Mouse (Mus musculus) heart, embryonic 11.5 days (tissue): ENCODE measurements around the gene Mcat. TPM values are rescaled to one million over a fixed set of nuclear protein-coding genes. Genes with fewer than 3 reads are reported as not detected.
A peak's percentile ranks its signal among the peaks of the same experiment; 100 is the strongest.

Source experiments
- ATAC-seq: fragments of 200-750 bp; cut with Nextera tagmentation; replicated peaks from 2 replicates; pipeline ENCODE4 v1.8.0; 2017; ENCODE audit warnings: moderate library complexity; ENCODE audit not compliant: insufficient number of reproducible peaks, low FRiP score, low TSS enrichment
- H3K27ac ChIP-seq: fragments of 300-500 bp; sonication (generic); 2 replicates; pipeline ENCODE4 v1.5.1; 2014; ENCODE audit warnings: mild to moderate bottlenecking, low read depth, low read length
- H3K27me3 ChIP-seq: fragments of 300-500 bp; sonication (generic); 2 replicates; pipeline ENCODE4 v1.6.1; 2014; ENCODE audit warnings: mild to moderate bottlenecking, low read length, mixed read lengths; ENCODE audit not compliant: control insufficient read depth, insufficient read depth
- H3K36me3 ChIP-seq: fragments of 300-500 bp; sonication (generic); 2 replicates; pipeline ENCODE4 v1.6.1; 2014; ENCODE audit warnings: mild to moderate bottlenecking, low read length, moderate library complexity, mixed read lengths; ENCODE audit not compliant: control insufficient read depth, insufficient read depth
- H3K4me1 ChIP-seq: fragments of 300-500 bp; sonication (generic); 2 replicates; pipeline ENCODE4 v1.6.1; 2014; ENCODE audit warnings: low read length; ENCODE audit not compliant: control insufficient read depth, insufficient read depth
- H3K4me2 ChIP-seq: fragments of 300-500 bp; sonication (generic); 2 replicates; pipeline ENCODE4 v1.6.1; 2014; ENCODE audit warnings: mild to moderate bottlenecking, moderate library complexity
- H3K4me3 ChIP-seq: fragments of 300-500 bp; sonication (generic); 2 replicates; pipeline ENCODE4 v1.5.1; 2014; ENCODE audit warnings: low read depth, low read length
- H3K9ac ChIP-seq: fragments of 300-500 bp; sonication (generic); 2 replicates; pipeline ENCODE4 v1.6.1; 2014; ENCODE audit warnings: mild to moderate bottlenecking, low read depth, low read length, moderate library complexity
- H3K9me3 ChIP-seq: fragments of 300-500 bp; sonication (generic); replicated peaks from 2 replicates; pipeline ENCODE4 v1.6.1; 2016; ENCODE audit warnings: low read length; ENCODE audit not compliant: control insufficient read depth
- WGBS: fragments of 180-500 bp; shearing (Covaris S2); extraction: QIAGEN DNeasy Blood & Tissue Kit; methylation state at CpG from one replicate; pipeline ENCODE4 v1.1.7; 2014; ENCODE audit not compliant: insufficient replicate concordance; 5-methylcytosine and 5-hydroxymethylcytosine counted together
- polyA plus RNA-seq: library from polyadenylated mRNA; unstranded; fragments of >200 nt; fragmentation: Nextera tagmentation; extraction: Ambion mirVana; gene quantifications from 2 replicates; pipeline ENCODE4 v1.2.1, GENCODE M21; 2014

Mcat gene
- polyA plus RNA-seq, 1 experiment from 2014 or later: 28.3 TPM

DNA sequence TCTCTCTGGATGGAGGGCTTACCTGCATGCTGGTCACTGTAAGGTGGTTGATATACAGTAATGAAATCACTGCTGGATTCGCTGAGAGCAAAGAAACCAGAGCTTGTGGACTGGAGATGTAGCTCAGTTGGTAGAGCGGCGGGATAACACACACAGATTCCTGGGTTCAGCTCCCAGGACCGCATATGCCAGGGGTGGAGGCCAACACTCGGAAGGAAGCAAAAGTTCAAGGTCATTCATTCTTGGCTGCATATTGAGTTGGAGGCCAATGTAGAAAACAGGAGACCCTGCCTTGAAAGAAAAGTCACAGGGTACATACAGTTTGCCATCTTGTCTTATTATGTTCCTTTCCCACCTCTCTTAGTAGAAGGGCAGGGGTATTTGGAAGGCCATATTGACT lies 33.8 kb downstream of the Mcat start:
- Histone ChIP-seq H3K27me3 (peaks cover 6% of the 10 kb centered on the region; the same call in 1 of the 2 replicates), H3K36me3 (0 out of 2 replicates have a peak, but pooled peaks cover 3% of the 10 kb centered on the region), H3K4me2 (peak overlapping the region; percentile 89), H3K27ac (no peak overlapping the region), H3K9me3 (no peaks in the 10 kb centered on the region), H3K9ac (no peak overlapping the region), H3K4me3 (no peak overlapping the region), H3K4me1 (peaks cover 54% of the 10 kb centered on the region)
- WGBS: 78% methylated on average over 5 of the region's 5 CpGs
- ATAC-seq: no peak

GRCm38 (mm10) chr15:83528892-83529291 lies 34.7 kb downstream of the Mcat start:
- Histone ChIP-seq H3K27me3 (peaks cover 6% of the 10 kb centered on the region; the same call in 1 of the 2 replicates), H3K9me3 (no peaks in the 10 kb centered on the region), H3K4me3 (no peak overlapping the region), H3K9ac (no peak overlapping the region), H3K36me3 (0 out of 2 replicates have a peak, but pooled peaks cover 3% of the 10 kb centered on the region), H3K4me2 (peak overlapping the region; percentile 89), H3K4me1 (peaks cover 59% of the 10 kb centered on the region), H3K27ac (no peak overlapping the region)
- 47% methylated on average over 4 of the region's 4 CpGs for WGBS
- ATAC-seq: no peak

GRCm38 (mm10) chr15:83527747-83528146 lies 35.8 kb downstream of the Mcat start:
- Histone ChIP-seq H3K4me1 (peaks cover 65% of the 10 kb centered on the region), H3K4me3 (peak overlapping the region; percentile 68), H3K4me2 (peak overlapping the region; percentile 89), H3K27ac (no peak overlapping the region), H3K27me3 (peaks cover 6% of the 10 kb centered on the region; the same call in 1 of the 2 replicates), H3K9me3 (no peaks in the 10 kb centered on the region), H3K36me3 (0 out of 2 replicates have a peak, but pooled peaks cover 3% of the 10 kb centered on the region), H3K9ac (peak overlapping the region; percentile 72)
- ATAC-seq: no peak
- WGBS: 49% methylated on average over 2 of the region's 2 CpGs

DNA sequence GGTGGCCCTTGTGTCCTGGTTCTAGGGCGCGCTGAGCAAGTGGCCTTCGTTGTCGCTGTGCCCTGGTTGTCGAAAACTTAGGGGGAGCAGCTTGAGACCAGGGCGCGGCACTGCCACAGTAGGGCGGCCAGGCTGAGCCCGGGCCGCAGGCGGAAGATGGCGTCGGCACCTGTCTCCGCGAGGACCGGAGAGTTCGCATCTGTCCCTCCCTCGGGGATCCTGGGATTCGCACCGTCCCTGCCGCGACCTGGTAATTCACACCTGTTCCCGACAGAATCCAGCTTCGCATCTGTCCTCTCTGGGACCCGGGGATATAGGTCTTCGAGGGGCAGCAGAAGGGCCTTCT lies 36.5 kb downstream of the Mcat start:
- no peak for ATAC-seq
- Histone ChIP-seq H3K36me3 (0 out of 2 replicates have a peak, but pooled peaks cover 2% of the 10 kb centered on the region), H3K4me3 (peak overlapping the region; percentile 68), H3K27me3 (peaks cover 6% of the 10 kb centered on the region; the same call in 1 of the 2 replicates), H3K4me2 (peak overlapping the region; percentile 89), H3K4me1 (peaks cover 72% of the 10 kb centered on the region), H3K27ac (no peak overlapping the region), H3K9me3 (no peaks in the 10 kb centered on the region), H3K9ac (peak overlapping the region; percentile 72)
- 2% methylated on average over 26 of the region's 26 CpGs for WGBS

DNA sequence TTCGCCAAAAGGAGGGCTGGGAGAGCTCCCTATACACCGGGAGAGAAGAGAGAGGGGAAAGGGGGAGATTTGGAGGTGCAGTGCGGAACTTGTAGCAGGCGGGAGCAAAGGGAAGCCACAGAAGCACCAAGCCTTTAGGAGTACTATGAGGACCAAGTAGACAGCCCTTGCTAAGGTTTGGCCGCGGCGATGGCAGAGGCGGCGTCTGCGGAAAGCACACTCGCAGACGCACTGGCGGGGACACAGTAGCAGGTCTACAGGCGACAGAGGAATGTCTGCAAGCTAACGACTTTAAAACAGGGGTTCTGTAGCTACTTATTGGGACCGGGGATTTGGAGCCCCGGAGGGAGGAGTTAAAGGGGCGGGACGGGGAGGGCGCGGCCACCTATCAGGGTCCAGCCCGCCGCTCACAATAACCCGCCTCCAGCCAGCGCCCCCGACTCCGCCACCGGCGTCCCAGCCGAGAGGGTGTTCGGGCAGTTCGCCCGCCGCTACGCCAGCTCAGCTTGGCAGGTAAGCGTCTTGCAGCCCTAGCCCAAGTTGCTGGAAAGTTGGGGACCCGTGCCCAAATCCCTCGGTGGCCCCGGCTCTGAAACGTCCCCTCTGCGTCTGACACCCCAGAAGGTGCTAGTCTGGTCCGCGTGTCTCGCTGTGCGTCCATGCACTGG lies 37.0 kb downstream of the Mcat start, which contains the start of gene Bik:
TSS of gene Bik (plus strand) at position 439 of the 668 bp plus-strand sequence.
- Histone ChIP-seq H3K27ac (peak within 1 kb of the TSS; percentile 97; the same call in 1 of the 2 replicates), H3K9ac (peak within 1 kb of the TSS; percentile 72), H3K4me2 (peak within 1 kb of the TSS; percentile 89), H3K36me3 (no peaks in the 10 kb centered on the region), H3K4me3 (peak within 1 kb of the TSS; percentile 68), H3K4me1 (peaks cover 76% of the 10 kb centered on the region), H3K9me3 (no peaks in the 10 kb centered on the region), H3K27me3 (peaks cover 6% of the 10 kb centered on the region; the same call in 1 of the 2 replicates)
- WGBS: under 1% methylated on average over 45 of the region's 45 CpGs
- ATAC-seq: peak; percentile 53; the same call in 1 of the 2 replicates

DNA sequence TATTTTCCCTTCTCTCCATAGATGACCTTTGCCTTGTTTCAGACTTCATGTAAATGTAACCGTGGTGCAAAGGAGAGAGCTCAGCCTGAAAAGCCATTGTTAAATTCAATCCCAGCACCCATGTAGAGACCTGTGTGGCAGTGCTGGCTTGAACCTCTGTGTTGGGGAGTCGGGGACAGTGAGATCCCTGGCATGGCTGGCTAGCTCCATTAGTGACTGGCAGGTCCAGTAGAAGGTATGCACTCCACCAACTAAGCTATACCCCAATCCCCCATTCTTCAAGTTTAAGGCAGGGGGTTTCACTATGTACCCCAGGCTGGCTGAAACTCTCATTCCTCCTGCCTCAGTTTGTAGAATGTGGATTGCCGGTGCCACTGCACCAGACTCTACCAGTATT lies 39.3 kb downstream of the Mcat start:
- Histone ChIP-seq H3K4me2 (peak overlapping the region; percentile 89), H3K36me3 (no peaks in the 10 kb centered on the region), H3K27me3 (peaks cover 6% of the 10 kb centered on the region; the same call in 1 of the 2 replicates), H3K4me1 (peaks cover 67% of the 10 kb centered on the region), H3K4me3 (peak overlapping the region; percentile 21; the same call in 1 of the 2 replicates), H3K9me3 (no peaks in the 10 kb centered on the region), H3K9ac (peak overlapping the region; percentile 47), H3K27ac (peak overlapping the region; percentile 97)
- 70% methylated on average over 3 of the region's 3 CpGs for WGBS
- no peak for ATAC-seq

DNA sequence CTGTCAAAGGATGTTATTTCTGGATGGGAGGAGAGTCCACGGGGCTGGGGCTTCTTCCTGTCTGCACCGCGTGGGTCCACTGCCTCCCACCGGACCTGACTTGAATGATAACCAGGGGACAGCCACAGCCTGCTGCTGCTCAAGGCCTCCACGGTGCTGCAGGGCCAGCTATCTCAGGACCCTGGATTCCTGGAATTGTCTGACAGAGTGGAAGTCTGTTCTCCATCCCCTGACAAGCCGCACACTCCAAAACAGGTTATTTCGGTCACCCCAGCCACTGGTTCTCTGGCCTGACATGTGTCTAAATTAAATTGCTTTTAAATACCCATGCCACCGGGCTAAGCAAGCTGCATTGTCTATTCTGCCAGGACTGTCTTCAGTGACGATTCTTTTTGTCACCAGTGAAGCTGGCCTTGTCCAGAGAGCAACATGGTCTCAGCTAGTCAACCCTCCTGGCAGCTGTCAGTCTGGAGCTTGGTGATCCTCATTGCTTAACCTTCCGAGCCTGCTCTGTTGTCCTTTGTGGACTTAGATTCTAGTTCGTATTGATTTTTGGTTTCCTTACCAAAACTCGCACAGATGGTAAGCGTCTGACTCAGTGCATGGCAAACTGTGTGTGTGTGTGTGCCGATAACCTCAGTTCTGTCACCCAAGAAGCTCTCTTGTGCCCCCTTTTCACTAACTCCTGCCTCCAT lies 39.8 kb downstream of the Mcat start:
- Histone ChIP-seq H3K9me3 (no peaks in the 10 kb centered on the region), H3K4me1 (peaks cover 62% of the 10 kb centered on the region), H3K9ac (peak overlapping the region; percentile 59), H3K4me2 (peak overlapping the region; percentile 89), H3K27ac (peak overlapping the region; percentile 97), H3K36me3 (no peaks in the 10 kb centered on the region), H3K4me3 (peak overlapping the region; percentile 21), H3K27me3 (peaks cover 6% of the 10 kb centered on the region; the same call in 1 of the 2 replicates)
- peak; percentile 83 for ATAC-seq
- 22% methylated on average over 14 of the region's 14 CpGs for WGBS

- peaks cover 6% of the 10 kb centered on the region; the same call in 1 of the 2 replicates for H3K27me3 ChIP-seq
- 9% methylated on average over 7 of the region's 7 CpGs for WGBS
Observed at GRCm38 (mm10) chr15:83523196-83523595, 40.4 kb downstream of the Mcat start.

More at GRCm38 (mm10) chr15:83523196-83523595, 40.4 kb downstream of the Mcat start:
- ATAC-seq: peak; percentile 66
- Histone ChIP-seq H3K36me3 (no peaks in the 10 kb centered on the region), H3K9ac (peak overlapping the region; percentile 59), H3K4me2 (peak overlapping the region; percentile 89), H3K27ac (peak overlapping the region; percentile 97), H3K4me1 (peaks cover 64% of the 10 kb centered on the region), H3K9me3 (no peaks in the 10 kb centered on the region), H3K4me3 (0 out of 2 replicates have a peak overlapping the region, but pooled peaks have one; percentile 10)
